Mouse (Mus musculus): Measurements from ENCODE around the gene Yipf4. TPM values are rescaled to one million over a fixed set of nuclear protein-coding genes. Genes with fewer than 3 reads are reported as not detected.
"Not testable (repeated sequence)": the region's sequence is repeated elsewhere in the genome, so short reads cannot be mapped to it uniquely, and the experiment has no call there.

Gene Yipf4
- total and polyA plus RNA-seq, 3 experiments, result 14.6 to 71.1 (median 65.9) TPM

DNA sequence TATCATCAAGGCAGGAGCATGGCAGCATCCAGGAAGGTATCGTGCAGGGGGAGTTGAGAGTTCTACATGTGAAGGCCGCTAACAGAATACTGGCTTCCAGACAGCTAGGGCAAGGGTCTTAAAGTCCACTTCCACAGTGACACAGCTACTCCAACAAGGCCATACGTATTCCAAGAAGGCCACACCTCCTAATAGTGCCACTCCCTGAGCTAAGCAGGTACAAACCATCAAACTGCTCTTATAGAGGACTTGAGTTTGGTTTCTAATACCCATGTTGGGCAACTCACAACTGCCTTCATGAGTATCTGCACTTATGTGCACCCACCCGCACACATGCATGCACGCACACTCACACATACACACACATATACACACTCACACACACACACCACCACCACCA, 32.5 kb upstream of the Yipf4 start:
- intact Hi-C loops (cut with DNase I), result no loop called here
- no peak for TF ChIP-seq CTCF (IDR thresholded peaks at IDR 0.05)
- TF ChIP-seq EP300 (IDR thresholded peaks at IDR 0.05; ENCODE audit: insufficient read depth, low read depth, low read length), result no peak
- no peak for TF ChIP-seq POLR2A (IDR thresholded peaks at IDR 0.05; ENCODE audit: insufficient read depth, low read depth, low read length)
- 91% methylated on average over 5 of the region's 5 CpGs for WGBS
- H3K79me2 ChIP-seq (replicated peaks; ENCODE audit: control insufficient read depth, insufficient read depth, low read length), result no peaks in the 10 kb centered on the region
- H3K27me3 ChIP-seq (ENCODE audit: control insufficient read depth, insufficient read depth, low read length), result no peaks in the 10 kb centered on the region
- no peak overlapping the region for H3K9ac ChIP-seq (ENCODE audit: low read depth, low read length)
- H3K4me3 ChIP-seq, result no peak overlapping the region
- H3K27ac ChIP-seq, result no peak overlapping the region
- no peaks in the 10 kb centered on the region for H3K4me1 ChIP-seq (ENCODE audit: control insufficient read depth, insufficient read depth, low read length)
- no peaks in the 10 kb centered on the region for H3K36me3 ChIP-seq (ENCODE audit: control insufficient read depth, insufficient read depth, low read length)
- no peak for DNase-seq

DNA sequence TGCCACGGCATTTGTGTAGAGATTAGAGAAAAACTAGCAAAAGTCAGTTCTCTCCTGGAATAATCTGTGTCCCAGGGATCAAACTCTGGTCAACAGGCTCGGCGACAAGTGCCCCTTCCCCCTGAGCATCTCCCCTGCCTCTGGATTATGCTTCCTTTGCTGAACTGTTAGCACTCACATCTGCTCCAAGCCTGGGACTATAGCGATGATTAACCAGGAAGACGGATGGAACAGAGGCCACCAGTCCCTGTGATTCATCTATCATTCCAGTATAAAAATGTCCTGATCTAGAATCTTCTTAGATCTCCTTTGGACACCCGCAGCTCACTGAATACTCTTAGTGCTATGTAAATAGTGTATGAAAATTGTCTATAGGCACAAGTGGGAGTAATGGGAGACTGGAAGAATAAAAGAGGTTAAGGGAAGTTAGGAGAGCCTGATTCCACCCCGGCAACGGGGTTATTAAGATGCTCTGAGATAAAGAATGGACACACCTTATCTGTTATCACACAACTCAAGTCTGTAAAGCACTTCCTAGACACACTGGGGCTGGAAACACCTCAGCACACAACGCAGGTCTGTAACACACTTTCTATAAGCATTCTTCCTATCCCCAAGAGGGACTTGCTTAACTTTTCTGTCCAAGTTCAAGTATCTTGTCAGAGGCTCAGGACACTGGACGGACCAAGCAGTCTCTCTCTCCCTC, 31.2 kb upstream of the Yipf4 start:
- no peak for TF ChIP-seq POLR2A (IDR thresholded peaks at IDR 0.05; ENCODE audit: insufficient read depth, low read depth, low read length)
- TF ChIP-seq EP300 (IDR thresholded peaks at IDR 0.05; ENCODE audit: insufficient read depth, low read depth, low read length), result no peak
- TF ChIP-seq CTCF (IDR thresholded peaks at IDR 0.05), result no peak
- intact Hi-C loops (cut with DNase I), result no loop called here
- H3K4me1 ChIP-seq (ENCODE audit: control insufficient read depth, insufficient read depth, low read length), result no peaks in the 10 kb centered on the region

DNA sequence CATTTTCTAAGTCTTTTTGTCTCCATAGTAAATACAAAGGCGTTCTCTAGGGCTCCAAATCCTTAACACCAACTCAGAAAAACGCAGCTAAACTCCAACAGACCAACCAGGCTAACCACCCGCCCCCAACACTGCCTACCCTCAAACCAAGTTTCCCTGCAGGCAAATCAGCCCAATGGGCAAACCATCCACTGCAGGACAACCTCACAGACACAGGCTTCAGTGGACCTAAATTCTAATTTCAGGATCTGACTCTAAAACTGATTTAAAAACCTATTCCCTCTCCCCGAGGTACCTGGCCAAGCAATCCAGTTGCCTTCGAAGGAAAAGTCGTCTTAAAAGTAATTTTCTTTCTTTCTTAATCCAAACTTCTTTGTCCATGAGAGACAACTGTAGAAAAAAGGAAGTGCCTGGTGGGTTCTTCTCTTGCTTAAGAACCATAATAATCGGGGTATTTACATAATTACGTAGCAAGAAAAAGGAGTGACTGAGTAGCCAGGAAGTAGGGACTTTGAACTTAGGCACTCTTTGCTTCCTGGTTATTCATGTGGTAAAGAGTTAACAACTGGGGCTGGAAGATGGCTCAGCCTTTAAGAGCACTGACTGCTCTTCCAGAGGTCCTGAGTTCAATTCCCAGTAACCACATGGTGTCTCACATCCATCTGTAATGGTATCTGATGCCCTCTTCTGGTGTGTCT, 30.4 kb upstream of the Yipf4 start, which contains the start of gene Nlrc4:
Gene Nlrc4, minus strand, starts transcription at position 432 of the 698 bp plus-strand sequence.
- Histone ChIP-seq H3K27me3 (ENCODE audit: control insufficient read depth, insufficient read depth, low read length) (no peaks in the 10 kb centered on the region), H3K4me3 (no peak within 1 kb of the TSS), H3K4me1 (ENCODE audit: control insufficient read depth, insufficient read depth, low read length) (no peaks in the 10 kb centered on the region), H3K36me3 (ENCODE audit: control insufficient read depth, insufficient read depth, low read length) (no peaks in the 10 kb centered on the region), H3K79me2 (replicated peaks; ENCODE audit: control insufficient read depth, insufficient read depth, low read length) (no peaks in the 10 kb centered on the region), H3K9ac (ENCODE audit: low read depth, low read length) (no peak within 1 kb of the TSS), H3K27ac (no peak within 1 kb of the TSS)
- DNase-seq, result no peak
- intact Hi-C loops (cut with DNase I), result no loop called here
- TF ChIP-seq POLR2A (IDR thresholded peaks at IDR 0.05; ENCODE audit: insufficient read depth, low read depth, low read length) (no peak), CTCF (IDR thresholded peaks at IDR 0.05) (no peak), EP300 (IDR thresholded peaks at IDR 0.05; ENCODE audit: insufficient read depth, low read depth, low read length) (no peak)
- WGBS, result 52% methylated on average over 8 of the region's 8 CpGs

More for the DNA sequence above, 31.2 kb upstream of the Yipf4 start:
- Histone ChIP-seq H3K4me3 (no peak overlapping the region), H3K9ac (ENCODE audit: low read depth, low read length) (no peak overlapping the region), H3K27me3 (ENCODE audit: control insufficient read depth, insufficient read depth, low read length) (no peaks in the 10 kb centered on the region), H3K27ac (no peak overlapping the region), H3K36me3 (ENCODE audit: control insufficient read depth, insufficient read depth, low read length) (no peaks in the 10 kb centered on the region), H3K79me2 (replicated peaks; ENCODE audit: control insufficient read depth, insufficient read depth, low read length) (no peaks in the 10 kb centered on the region)
- 51% methylated on average over 10 of the region's 10 CpGs for WGBS
- DNase-seq, result no peak

DNA sequence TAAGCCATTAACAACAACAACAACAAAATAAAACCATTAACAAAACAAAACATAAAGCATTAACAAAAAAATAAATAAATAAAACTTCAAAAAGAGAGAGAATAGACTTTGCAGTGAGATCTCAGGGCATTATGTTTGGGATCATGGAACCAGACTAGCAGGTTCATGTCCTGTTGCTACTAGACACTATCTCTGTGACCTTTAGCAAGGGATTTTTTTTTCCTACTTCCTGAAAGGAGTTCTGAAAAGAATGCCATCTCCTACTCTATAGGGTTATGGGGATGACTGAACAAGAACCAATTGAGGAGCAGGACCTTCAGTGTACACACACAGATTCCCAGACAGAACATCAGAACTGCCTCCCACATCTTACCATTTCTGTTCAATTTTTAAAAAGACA, 25.8 kb upstream of the Yipf4 start:
- Histone ChIP-seq H3K36me3 (ENCODE audit: control insufficient read depth, insufficient read depth, low read length) (no peaks in the 10 kb centered on the region), H3K27me3 (ENCODE audit: control insufficient read depth, insufficient read depth, low read length) (no peaks in the 10 kb centered on the region), H3K4me1 (ENCODE audit: control insufficient read depth, insufficient read depth, low read length) (no peaks in the 10 kb centered on the region), H3K79me2 (replicated peaks; ENCODE audit: control insufficient read depth, insufficient read depth, low read length) (no peaks in the 10 kb centered on the region), H3K27ac (no peak overlapping the region), H3K9ac (ENCODE audit: low read depth, low read length) (no peak overlapping the region), H3K4me3 (no peak overlapping the region)
- intact Hi-C loops (cut with DNase I), result no loop called here
- no peak for DNase-seq
- TF ChIP-seq POLR2A (IDR thresholded peaks at IDR 0.05; ENCODE audit: insufficient read depth, low read depth, low read length) (no peak), CTCF (IDR thresholded peaks at IDR 0.05) (no peak), EP300 (IDR thresholded peaks at IDR 0.05; ENCODE audit: insufficient read depth, low read depth, low read length) (no peak)

DNA sequence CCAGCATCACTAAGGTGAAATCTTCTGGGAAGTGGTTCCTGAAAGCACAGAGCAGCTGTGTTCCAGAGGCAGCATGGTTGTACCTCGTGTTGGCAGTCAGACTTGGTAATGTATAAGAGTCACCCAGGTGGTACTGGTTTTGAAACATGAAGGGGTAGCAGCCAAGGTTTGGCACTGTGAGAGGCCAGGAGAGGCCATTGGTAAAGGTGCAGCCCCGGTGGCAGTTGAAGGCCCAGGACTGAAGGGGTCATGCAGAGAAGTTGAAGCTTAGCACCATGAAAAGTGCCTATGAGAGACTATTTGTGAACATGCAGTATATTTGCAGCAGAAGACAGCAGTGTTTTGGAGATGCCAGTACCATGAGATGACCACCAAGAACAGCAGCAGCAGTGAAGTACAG, 21.3 kb upstream of the Yipf4 start:
- intact Hi-C loops (cut with DNase I); H3K27me3 ChIP-seq (ENCODE audit: control insufficient read depth, insufficient read depth, low read length); H3K9ac ChIP-seq (ENCODE audit: low read depth, low read length); H3K4me3 ChIP-seq; H3K4me1 ChIP-seq (ENCODE audit: control insufficient read depth, insufficient read depth, low read length); H3K36me3 ChIP-seq (ENCODE audit: control insufficient read depth, insufficient read depth, low read length); H3K27ac ChIP-seq; H3K79me2 ChIP-seq (replicated peaks; ENCODE audit: control insufficient read depth, insufficient read depth, low read length); DNase-seq: not testable (repeated sequence)
- 79% methylated on average over 2 of the region's 2 CpGs for WGBS

DNA sequence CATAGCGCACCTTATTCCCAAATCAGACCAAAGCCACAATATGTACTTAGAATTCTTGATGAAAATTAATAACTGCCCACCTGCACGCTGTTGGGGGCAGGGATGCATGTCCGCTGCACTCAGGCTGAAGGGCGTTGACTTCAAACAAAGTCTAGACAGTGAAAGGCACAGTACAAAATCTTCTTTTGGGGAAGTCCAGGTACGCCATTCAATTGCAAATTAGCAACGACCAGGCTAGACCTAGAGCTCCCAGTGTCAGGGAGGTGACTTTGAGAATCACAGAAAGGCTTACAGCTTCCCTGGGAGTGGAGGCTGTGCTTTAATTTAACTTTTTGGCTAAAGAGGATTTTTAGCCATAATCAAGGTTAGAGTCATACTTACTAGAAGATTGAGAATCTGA, 19.2 kb upstream of the Yipf4 start:
- H3K9ac ChIP-seq (ENCODE audit: low read depth, low read length); H3K79me2 ChIP-seq (replicated peaks; ENCODE audit: control insufficient read depth, insufficient read depth, low read length); H3K36me3 ChIP-seq (ENCODE audit: control insufficient read depth, insufficient read depth, low read length); H3K4me3 ChIP-seq; H3K27ac ChIP-seq; intact Hi-C loops (cut with DNase I); H3K27me3 ChIP-seq (ENCODE audit: control insufficient read depth, insufficient read depth, low read length); DNase-seq; H3K4me1 ChIP-seq (ENCODE audit: control insufficient read depth, insufficient read depth, low read length): not testable (repeated sequence)
- WGBS, result 80% methylated on average over 6 of the region's 6 CpGs

Data from heart, adult 2 months (tissue).